Mouse (Mus musculus): ENCODE results near the gene Bcar3.

DNA sequence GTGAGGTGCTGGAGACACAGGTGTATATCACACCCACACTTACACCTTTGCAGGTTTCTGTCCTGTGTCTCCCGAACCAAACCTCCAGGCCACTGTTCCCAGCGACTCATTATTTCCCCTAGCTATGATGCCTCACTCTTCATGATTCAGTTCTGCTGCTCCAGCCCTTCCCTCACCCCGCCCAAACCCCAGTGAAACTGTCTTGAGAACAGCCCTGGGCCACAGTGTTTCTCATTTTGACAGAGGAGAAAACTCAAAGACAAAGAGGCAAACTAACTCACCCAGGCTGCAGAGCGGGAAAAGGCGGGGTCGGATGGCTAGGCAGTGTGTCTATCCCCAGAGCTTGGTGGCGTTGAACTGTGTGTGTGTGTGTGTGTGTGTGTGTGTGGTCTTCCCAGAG is 204.6 kb downstream of the Bcar3 start:
- TF ChIP-seq CTCF (IDR thresholded peaks at IDR 0.05; ENCODE audit: insufficient read depth, low read length) (no peak), POLR2A (IDR thresholded peaks at IDR 0.05; ENCODE audit: borderline replicate concordance, extremely low read depth, low read depth, low read length) (no peak)

All from lung, adult 2 months (tissue).